Mouse (Mus musculus): Measurements from ENCODE around the gene Mon2. TPM values are rescaled to one million over a fixed set of nuclear protein-coding genes. Genes with fewer than 3 reads are reported as not detected.

Mon2 gene
- total RNA-seq (2014; fragmentation: Nextera tagmentation) (40.6 and 45.1 TPM in 2 replicates), total RNA-seq (2017) (38.7 and 57.1 TPM in 2 replicates)

DNA sequence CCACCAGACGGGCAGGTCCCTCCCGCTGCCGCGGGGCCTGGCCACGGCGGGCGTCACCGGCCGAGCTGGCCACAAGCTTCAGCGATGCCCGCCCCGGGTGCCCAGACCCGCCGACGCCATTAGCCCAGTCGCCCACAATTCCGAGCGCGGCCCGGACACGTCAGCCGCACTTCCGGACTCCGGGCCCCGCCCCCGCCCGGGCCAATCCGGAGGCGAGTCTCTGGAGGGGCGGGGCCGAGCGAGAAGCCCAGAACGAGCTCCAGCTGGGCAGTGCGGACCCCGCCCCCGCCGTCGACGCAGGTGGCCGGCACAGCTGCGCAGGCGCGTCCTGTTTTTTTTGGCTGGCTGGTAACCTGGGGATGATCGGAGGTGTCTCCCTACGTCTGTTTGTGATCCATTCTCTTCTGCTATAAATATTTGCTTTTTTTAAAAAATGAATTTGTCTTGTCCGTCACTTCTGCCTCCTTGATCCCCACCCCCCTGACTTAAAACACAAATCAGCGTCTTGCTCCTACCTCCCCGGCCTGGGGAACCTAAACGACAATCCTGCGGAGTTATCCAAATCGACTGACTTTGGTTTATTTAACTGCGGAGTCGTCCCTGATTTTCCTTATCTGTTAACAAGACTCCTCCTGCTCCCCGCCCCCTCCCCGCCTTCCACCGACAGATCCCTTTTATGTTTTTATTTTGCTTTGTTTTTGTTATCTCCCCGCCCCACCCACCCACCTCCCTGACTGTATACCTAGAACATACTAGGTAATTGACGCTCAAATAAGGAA lies at the start of gene Mon2:
Mon2 (minus strand) TSS at position 261 of the 779 bp plus-strand sequence.
- ATAC-seq (replicated peaks; ENCODE audit: poor library complexity, severe bottlenecking): peak; percentile 98

GRCm38 (mm10) chr10:123120666-123121392 lies 44.5 kb upstream of the Mon2 start:
- ATAC-seq (replicated peaks; ENCODE audit: poor library complexity, severe bottlenecking): no peak; the same call in 1 of the 2 replicates

- no peak for ATAC-seq (replicated peaks; ENCODE audit: poor library complexity, severe bottlenecking)
Measured at GRCm38 (mm10) chr10:123116861-123117260, 40.6 kb upstream of the Mon2 start.

- no peak for ATAC-seq (replicated peaks; ENCODE audit: poor library complexity, severe bottlenecking)
Measured at GRCm38 (mm10) chr10:123113466-123113865, 37.2 kb upstream of the Mon2 start.

- peak; percentile 62 for ATAC-seq (replicated peaks; ENCODE audit: poor library complexity, severe bottlenecking)
Measured at GRCm38 (mm10) chr10:123112787-123113168, 36.5 kb upstream of the Mon2 start.

- no peak for ATAC-seq (replicated peaks; ENCODE audit: poor library complexity, severe bottlenecking)
Measured at GRCm38 (mm10) chr10:123112056-123112786, 35.9 kb upstream of the Mon2 start.

DNA sequence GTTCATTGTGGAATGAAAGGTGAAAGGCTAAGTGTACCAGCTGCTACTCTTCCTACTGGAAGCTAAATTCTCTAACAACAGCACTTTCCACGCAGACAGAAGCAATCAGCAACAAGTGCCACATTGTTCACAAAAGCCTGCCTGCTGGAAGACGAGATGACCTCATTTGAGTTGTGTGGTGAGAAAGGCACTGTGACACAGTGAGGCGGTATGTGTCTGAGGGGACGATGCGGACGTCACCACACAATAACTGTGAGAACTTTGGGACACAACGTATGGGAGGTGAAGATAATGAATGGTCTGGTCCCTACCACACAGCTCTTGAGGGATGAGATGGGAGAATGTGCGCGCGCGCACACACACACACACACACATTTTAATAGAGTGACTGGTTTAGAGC lies 34.2 kb upstream of the Mon2 start:
- ATAC-seq (replicated peaks; ENCODE audit: poor library complexity, severe bottlenecking): no peak

GRCm38 (mm10) chr10:123108527-123108926 lies 32.2 kb upstream of the Mon2 start:
- ATAC-seq (replicated peaks; ENCODE audit: poor library complexity, severe bottlenecking): no peak

- ATAC-seq (replicated peaks; ENCODE audit: poor library complexity, severe bottlenecking): no peak
Measured at GRCm38 (mm10) chr10:123108121-123108520, 31.8 kb upstream of the Mon2 start.

DNA sequence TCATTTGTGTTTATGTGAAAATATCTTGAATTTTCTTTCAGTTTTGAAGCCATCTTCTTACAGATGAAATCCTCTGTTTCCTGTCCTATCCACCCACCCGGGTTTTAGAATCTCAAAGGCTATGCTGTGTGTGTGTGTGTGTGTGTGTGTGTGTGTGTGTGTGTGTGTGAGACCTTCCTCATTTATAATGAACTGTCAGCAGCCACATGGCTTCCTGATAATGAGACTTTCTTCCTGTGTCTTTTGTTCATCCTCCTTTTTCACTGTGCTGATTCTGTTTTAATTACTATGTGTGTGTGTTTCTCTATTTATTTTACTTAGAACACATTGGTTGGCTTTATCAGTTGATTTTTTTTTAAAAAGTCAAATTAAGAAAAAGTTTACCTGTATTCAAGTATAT lies 25.0 kb upstream of the Mon2 start:
- peak; percentile 74 for ATAC-seq (replicated peaks; ENCODE audit: poor library complexity, severe bottlenecking)

DNA sequence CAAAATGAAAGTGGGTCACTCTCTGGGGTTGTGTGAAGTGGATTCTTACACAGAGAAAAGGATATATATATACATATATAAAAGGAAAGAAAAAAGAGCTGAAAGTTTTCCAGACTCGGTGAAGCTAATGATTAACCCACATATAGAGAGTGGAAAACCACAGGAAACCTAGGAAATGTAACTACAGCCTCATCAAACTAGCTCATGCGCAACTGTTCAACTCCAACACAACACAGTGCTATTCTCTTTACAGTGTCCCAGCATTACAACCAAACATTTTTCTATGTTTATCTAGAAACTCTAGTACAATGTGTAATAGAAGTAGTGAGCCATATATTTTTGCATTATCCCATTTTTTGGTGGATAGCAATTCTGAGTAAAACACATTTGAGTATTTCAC lies 24.3 kb upstream of the Mon2 start:
- no peak for ATAC-seq (replicated peaks; ENCODE audit: poor library complexity, severe bottlenecking)

- no peak for ATAC-seq (replicated peaks; ENCODE audit: poor library complexity, severe bottlenecking)
Measured at GRCm38 (mm10) chr10:123094504-123094903, 18.2 kb upstream of the Mon2 start.

GRCm38 (mm10) chr10:123092577-123092976 lies 16.3 kb upstream of the Mon2 start:
- ATAC-seq (replicated peaks; ENCODE audit: poor library complexity, severe bottlenecking): peak; percentile 66; the same call in 1 of the 2 replicates

- peak; percentile 90 for ATAC-seq (replicated peaks; ENCODE audit: poor library complexity, severe bottlenecking)
Measured at GRCm38 (mm10) chr10:123091737-123092136, 15.4 kb upstream of the Mon2 start.

- ATAC-seq (replicated peaks; ENCODE audit: poor library complexity, severe bottlenecking): no peak
Measured at GRCm38 (mm10) chr10:123089425-123089930, 13.2 kb upstream of the Mon2 start.

DNA sequence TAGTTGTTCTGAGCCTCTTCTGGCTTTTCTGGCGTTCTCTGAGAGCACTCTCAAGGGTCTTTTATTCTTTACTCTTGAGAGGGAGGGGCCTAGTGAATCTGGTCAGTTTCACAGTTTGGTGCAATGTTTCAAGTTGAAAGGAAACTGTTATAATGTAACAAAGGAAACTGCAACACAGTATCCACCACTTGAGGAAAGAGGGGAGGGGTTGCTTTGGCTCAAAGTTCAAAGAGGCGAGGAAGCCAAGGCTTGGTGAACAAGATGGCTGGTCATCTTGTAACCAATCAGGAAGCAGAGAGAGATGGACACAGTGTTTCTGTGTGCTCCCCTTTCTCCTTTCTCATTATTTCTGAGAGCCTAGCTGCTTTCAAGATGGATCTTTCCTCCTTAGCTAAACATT lies 10.5 kb upstream of the Mon2 start:
- ATAC-seq (replicated peaks; ENCODE audit: poor library complexity, severe bottlenecking): no peak

DNA sequence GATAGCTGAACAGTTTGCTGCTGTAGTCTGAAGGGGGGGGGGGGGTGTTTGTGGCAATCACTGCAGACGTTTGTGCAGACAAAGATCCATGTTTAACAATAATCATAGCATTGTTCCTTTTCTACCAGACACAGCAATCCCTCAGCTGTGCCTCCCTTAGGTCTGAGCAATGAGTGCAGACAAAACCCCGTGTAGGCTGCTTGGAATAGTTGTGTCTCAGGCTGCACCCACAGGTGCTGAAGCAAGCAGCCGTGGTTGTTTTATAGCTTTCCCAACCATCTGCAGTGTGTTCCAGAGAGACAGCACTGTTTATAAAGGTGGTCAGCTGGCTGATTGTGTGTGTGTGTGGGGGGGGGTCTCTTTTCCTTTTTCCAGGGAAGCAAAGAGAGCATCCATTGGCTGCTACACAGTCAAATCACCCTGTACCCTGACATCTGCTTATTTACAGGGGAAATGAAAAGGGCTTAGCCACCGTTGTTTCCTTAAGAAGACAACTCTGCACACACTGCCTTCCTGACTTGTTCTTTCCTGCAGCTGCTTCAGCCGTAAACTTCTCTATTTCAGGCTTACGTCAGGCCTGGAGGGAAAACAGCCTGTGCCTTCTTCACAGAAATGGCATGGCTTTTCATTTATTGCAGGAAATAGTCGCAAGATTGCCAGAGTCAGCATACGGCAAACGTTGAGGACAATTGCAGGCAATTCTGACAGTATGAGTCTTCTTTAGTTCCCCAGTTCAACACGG lies 8.8 kb upstream of the Mon2 start:
- ATAC-seq (replicated peaks; ENCODE audit: poor library complexity, severe bottlenecking): peak; percentile 91

DNA sequence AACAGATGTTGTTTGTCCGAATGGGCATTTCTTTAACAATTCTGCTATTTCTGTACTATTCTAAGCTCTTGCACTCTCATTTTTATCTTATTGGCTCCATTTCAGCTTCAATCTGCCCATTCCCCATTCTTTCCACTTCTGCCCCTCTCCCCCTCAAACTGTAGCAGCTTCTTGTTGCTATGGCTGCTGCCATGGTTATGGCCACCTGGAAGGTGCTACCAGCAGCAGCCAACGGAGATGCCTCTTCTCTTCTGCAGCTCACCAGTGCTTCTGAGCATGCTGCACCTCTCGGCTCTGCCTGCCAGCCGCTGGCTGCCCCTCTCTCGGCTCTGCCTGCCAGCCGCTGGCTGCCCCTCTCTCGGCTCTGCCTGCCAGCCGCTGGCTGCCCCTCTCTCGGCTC lies 8.0 kb upstream of the Mon2 start:
- ATAC-seq (replicated peaks; ENCODE audit: poor library complexity, severe bottlenecking): no peak

- ATAC-seq (replicated peaks; ENCODE audit: poor library complexity, severe bottlenecking): peak; percentile 3; the same call in 1 of the 2 replicates
Measured at GRCm38 (mm10) chr10:123075751-123076242, 508 bp downstream of the Mon2 start.

DNA sequence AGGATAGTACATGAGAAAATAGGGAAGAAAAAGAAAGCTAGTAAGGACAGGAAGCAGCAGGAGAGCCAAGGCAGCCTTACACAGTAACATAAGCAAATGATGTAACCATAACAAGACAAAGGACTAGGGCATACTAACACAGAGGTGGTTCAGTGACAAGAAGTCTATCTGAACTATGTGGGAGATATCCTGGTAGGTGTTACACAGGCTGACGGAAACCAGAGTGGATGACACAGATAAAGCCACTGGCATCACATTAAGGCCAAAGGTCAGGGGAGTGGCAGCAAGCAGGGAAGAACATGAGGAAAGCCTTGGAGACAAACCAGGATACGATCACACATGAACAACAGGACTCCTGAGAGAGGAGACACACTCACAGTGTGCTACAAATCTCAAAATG lies 4.3 kb downstream of the Mon2 start:
- ATAC-seq (replicated peaks; ENCODE audit: poor library complexity, severe bottlenecking): 0 out of 2 replicates have a peak, but pooled peaks have one; percentile 21
